Mouse (Mus musculus) midbrain, embryonic 12.5 days (tissue): ENCODE results near the gene Camk1d. TPM values are rescaled to one million over a fixed set of nuclear protein-coding genes. Genes with fewer than 3 reads are reported as not detected.

Experiments
- ATAC-seq: fragments of 200-750 bp; cut with Nextera tagmentation; 2 replicates; pipeline ENCODE4 v1.8.0; 2017; ENCODE audit warnings: low read depth, moderate TSS enrichment, moderate library complexity; ENCODE audit not compliant: low FRiP score
- H3K27ac ChIP-seq: fragments of 300-500 bp; sonication (generic); replicated peaks from 2 replicates; pipeline ENCODE4 v1.5.1; 2016; ENCODE audit warnings: mild to moderate bottlenecking
- H3K27me3 ChIP-seq: fragments of 300-500 bp; sonication (generic); 2 replicates; pipeline ENCODE4 v1.6.1; 2016; ENCODE audit warnings: mild to moderate bottlenecking
- H3K36me3 ChIP-seq: fragments of 300-500 bp; sonication (generic); 2 replicates; pipeline ENCODE4 v1.6.1; 2016
- H3K4me1 ChIP-seq: fragments of 300-500 bp; sonication (generic); 2 replicates; pipeline ENCODE4 v1.6.1; 2016
- H3K4me2 ChIP-seq: fragments of 300-500 bp; sonication (generic); replicated peaks from 2 replicates; pipeline ENCODE4 v1.6.1; 2016; ENCODE audit warnings: mild to moderate bottlenecking, moderate library complexity
- H3K4me3 ChIP-seq: fragments of 300-500 bp; sonication (generic); 2 replicates; pipeline ENCODE4 v1.5.1; 2016; ENCODE audit warnings: mild to moderate bottlenecking
- H3K9ac ChIP-seq: fragments of 300-500 bp; sonication (generic); replicated peaks from 2 replicates; pipeline ENCODE4 v1.6.1; 2016; ENCODE audit warnings: mild to moderate bottlenecking, moderate library complexity
- H3K9me3 ChIP-seq: fragments of 300-500 bp; sonication (generic); 2 replicates; pipeline ENCODE4 v1.6.1; 2016; ENCODE audit warnings: mild to moderate bottlenecking
- WGBS: fragments of 180-500 bp; shearing (Covaris S2); methylation state at CpG from one replicate; pipeline ENCODE4 v1.1.7; 2016; 5-methylcytosine and 5-hydroxymethylcytosine counted together
- polyA plus RNA-seq: library from polyadenylated mRNA; unstranded; fragments of >200 nt; fragmentation: Nextera tagmentation; extraction: Ambion mirVana; gene quantifications from 2 replicates; pipeline ENCODE4 v1.2.1, GENCODE M21; 2016

Camk1d gene
- polyA plus RNA-seq, 1 experiment from 2014 or later = 3.2 TPM

DNA sequence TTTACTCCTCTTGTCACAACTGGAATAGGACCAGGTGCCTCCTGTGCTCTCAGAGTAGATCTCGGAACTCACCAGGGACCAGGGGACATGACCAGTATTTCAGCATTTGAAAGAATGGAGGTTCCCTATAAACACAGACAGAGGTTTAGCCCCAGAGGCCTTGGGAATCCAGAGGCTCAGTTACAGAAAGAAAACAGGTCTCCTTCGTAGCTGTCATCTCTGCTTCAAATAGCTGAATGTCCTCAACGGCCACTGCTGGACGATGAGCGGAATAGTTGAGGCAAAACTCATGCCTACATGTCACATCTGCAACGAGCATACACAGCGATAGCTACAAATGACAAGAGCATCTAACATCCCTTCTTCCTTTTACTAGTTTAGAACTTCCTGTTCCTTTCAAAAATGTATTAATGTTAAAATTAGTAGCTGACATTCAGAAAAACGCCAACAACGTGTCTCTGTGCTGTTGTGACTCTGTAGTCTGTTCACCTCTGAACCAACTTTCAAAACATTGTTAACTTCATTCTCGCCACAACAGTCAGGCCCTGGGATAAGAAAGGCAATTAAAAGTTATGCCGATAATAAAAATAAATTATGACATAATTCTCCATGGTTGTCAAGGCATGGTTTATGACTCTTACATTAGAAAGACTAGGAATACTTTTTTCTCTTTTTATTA lies 82.5 kb downstream of the Camk1d start:
- 89% methylated on average over 11 of the region's 11 CpGs for WGBS
- no peak for ATAC-seq
- Histone ChIP-seq H3K9me3 (no peaks in the 10 kb centered on the region), H3K36me3 (no peaks in the 10 kb centered on the region), H3K4me3 (no peak overlapping the region), H3K27ac (no peak overlapping the region), H3K9ac (no peak overlapping the region), H3K27me3 (no peaks in the 10 kb centered on the region), H3K4me2 (no peak overlapping the region), H3K4me1 (no peaks in the 10 kb centered on the region)

GRCm38 (mm10) chr2:5630710-5631109 lies 83.6 kb downstream of the Camk1d start:
- WGBS = 49% methylated on average over 4 of the region's 4 CpGs
- Histone ChIP-seq H3K9me3 (no peaks in the 10 kb centered on the region), H3K4me3 (no peak overlapping the region)

DNA sequence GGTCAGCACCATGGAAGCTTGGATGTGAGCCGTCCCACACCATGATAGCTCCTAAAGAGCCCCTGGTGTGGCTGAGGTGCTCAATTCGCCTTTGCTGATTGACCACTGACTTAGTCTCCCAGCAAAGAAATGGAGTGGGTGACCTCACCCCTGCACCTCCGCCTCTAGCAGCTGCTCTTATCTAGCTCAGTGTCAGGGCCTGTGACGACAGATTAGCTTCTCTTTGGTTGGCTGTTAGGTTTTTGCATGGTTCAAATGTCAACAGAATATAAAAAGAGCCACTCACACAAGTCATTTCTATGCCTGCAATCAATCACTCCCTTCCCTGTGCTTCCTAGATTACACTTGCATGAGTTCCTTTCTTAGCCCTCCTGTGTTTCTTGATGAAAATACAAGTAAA lies 89.9 kb downstream of the Camk1d start:
- Histone ChIP-seq H3K27me3 (no peaks in the 10 kb centered on the region), H3K4me1 (no peaks in the 10 kb centered on the region), H3K9me3 (no peaks in the 10 kb centered on the region), H3K9ac (no peak overlapping the region), H3K4me2 (no peak overlapping the region), H3K4me3 (no peak overlapping the region), H3K27ac (no peak overlapping the region), H3K36me3 (no peaks in the 10 kb centered on the region)
- no peak for ATAC-seq
- WGBS = 73% methylated on average over 4 of the region's 4 CpGs

More at GRCm38 (mm10) chr2:5630710-5631109, 83.6 kb downstream of the Camk1d start:
- Histone ChIP-seq H3K9ac (no peak overlapping the region), H3K27ac (no peak overlapping the region), H3K4me2 (no peak overlapping the region), H3K27me3 (no peaks in the 10 kb centered on the region), H3K36me3 (no peaks in the 10 kb centered on the region), H3K4me1 (no peaks in the 10 kb centered on the region)
- no peak for ATAC-seq

DNA sequence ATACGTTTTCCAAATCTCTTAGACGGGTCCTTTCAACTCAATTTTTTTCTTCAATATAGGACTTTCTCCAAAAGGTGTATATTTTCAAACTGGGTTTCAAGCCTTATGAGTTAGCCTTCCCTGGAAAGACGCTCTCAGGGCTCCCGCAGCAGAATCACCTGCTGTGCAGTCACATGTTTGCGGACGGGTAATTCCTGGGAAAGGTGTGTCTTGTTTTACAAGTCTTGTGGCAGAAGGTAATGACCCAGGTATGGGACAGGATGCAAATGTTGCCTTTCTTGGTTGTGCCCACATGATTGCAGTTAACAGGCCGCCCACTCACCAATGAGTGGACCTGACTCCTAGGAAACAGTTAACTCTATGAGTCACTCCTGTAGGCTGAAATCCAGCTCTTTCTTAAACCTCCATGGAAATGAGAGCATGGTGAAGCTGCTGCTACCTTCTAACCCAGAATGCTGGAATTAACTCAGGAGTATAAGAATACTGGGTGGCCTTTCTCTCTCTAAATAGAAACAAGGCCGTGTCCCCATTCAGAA lies 95.9 kb downstream of the Camk1d start:
- 90% methylated on average over 8 of the region's 8 CpGs for WGBS
- Histone ChIP-seq H3K4me3 (no peak overlapping the region), H3K27me3 (no peaks in the 10 kb centered on the region), H3K9me3 (no peaks in the 10 kb centered on the region), H3K4me2 (no peak overlapping the region), H3K36me3 (no peaks in the 10 kb centered on the region), H3K9ac (no peak overlapping the region), H3K4me1 (peaks cover 12% of the 10 kb centered on the region), H3K27ac (no peak overlapping the region)
- ATAC-seq = no peak

GRCm38 (mm10) chr2:5614896-5615295 lies 99.4 kb downstream of the Camk1d start:
- Histone ChIP-seq H3K9ac (no peak overlapping the region), H3K4me2 (no peak overlapping the region), H3K36me3 (no peaks in the 10 kb centered on the region), H3K4me1 (peaks cover 19% of the 10 kb centered on the region), H3K4me3 (no peak overlapping the region), H3K27ac (no peak overlapping the region), H3K27me3 (0 out of 2 replicates have a peak, but pooled peaks cover 3% of the 10 kb centered on the region), H3K9me3 (no peaks in the 10 kb centered on the region)
- WGBS = 86% methylated on average over 3 of the region's 3 CpGs
- no peak for ATAC-seq

GRCm38 (mm10) chr2:5614308-5614705 lies 100.0 kb downstream of the Camk1d start:
- 3% methylated on average over 2 of the region's 2 CpGs for WGBS
- Histone ChIP-seq H3K4me3 (no peak overlapping the region), H3K36me3 (no peaks in the 10 kb centered on the region), H3K27ac (peak overlapping the region; percentile 54; the same call in 1 of the 2 replicates), H3K9ac (no peak overlapping the region), H3K4me2 (no peak overlapping the region), H3K27me3 (0 out of 2 replicates have a peak, but pooled peaks cover 3% of the 10 kb centered on the region), H3K4me1 (peaks cover 19% of the 10 kb centered on the region), H3K9me3 (no peaks in the 10 kb centered on the region)
- ATAC-seq = 0 out of 2 replicates have a peak, but pooled peaks have one; percentile 23

- Histone ChIP-seq H3K27ac (peak overlapping the region; percentile 54), H3K27me3 (0 out of 2 replicates have a peak, but pooled peaks cover 3% of the 10 kb centered on the region), H3K4me1 (peaks cover 19% of the 10 kb centered on the region), H3K4me2 (0 out of 2 replicates have a peak overlapping the region, but pooled peaks have one; percentile 13), H3K9me3 (no peaks in the 10 kb centered on the region), H3K9ac (no peak overlapping the region), H3K4me3 (no peak overlapping the region), H3K36me3 (no peaks in the 10 kb centered on the region)
- 17% methylated on average over 12 of the region's 12 CpGs for WGBS
- peak; percentile 54; the same call in 1 of the 2 replicates for ATAC-seq
Observed at GRCm38 (mm10) chr2:5613651-5614307, 100.5 kb downstream of the Camk1d start.

GRCm38 (mm10) chr2:5611601-5612000 lies 102.7 kb downstream of the Camk1d start:
- no peak overlapping the region for H3K27ac ChIP-seq
- H3K4me3 ChIP-seq = no peak overlapping the region
- 0 out of 2 replicates have a peak, but pooled peaks cover 3% of the 10 kb centered on the region for H3K27me3 ChIP-seq
- no peaks in the 10 kb centered on the region for H3K36me3 ChIP-seq
- no peak overlapping the region for H3K4me2 ChIP-seq
- H3K9ac ChIP-seq = no peak overlapping the region
- no peaks in the 10 kb centered on the region for H3K9me3 ChIP-seq
- ATAC-seq = no peak
- H3K4me1 ChIP-seq = peaks cover 19% of the 10 kb centered on the region
- WGBS = 83% methylated on average over 1 of the region's 1 CpGs

- Histone ChIP-seq H3K27me3 (0 out of 2 replicates have a peak, but pooled peaks cover 3% of the 10 kb centered on the region), H3K4me1 (peaks cover 19% of the 10 kb centered on the region), H3K9me3 (no peaks in the 10 kb centered on the region), H3K27ac (no peak overlapping the region), H3K9ac (no peak overlapping the region), H3K4me2 (no peak overlapping the region), H3K4me3 (no peak overlapping the region), H3K36me3 (no peaks in the 10 kb centered on the region)
- 89% methylated on average over 4 of the region's 4 CpGs for WGBS
- ATAC-seq = no peak
Observed at GRCm38 (mm10) chr2:5610521-5610920, 103.8 kb downstream of the Camk1d start.

DNA sequence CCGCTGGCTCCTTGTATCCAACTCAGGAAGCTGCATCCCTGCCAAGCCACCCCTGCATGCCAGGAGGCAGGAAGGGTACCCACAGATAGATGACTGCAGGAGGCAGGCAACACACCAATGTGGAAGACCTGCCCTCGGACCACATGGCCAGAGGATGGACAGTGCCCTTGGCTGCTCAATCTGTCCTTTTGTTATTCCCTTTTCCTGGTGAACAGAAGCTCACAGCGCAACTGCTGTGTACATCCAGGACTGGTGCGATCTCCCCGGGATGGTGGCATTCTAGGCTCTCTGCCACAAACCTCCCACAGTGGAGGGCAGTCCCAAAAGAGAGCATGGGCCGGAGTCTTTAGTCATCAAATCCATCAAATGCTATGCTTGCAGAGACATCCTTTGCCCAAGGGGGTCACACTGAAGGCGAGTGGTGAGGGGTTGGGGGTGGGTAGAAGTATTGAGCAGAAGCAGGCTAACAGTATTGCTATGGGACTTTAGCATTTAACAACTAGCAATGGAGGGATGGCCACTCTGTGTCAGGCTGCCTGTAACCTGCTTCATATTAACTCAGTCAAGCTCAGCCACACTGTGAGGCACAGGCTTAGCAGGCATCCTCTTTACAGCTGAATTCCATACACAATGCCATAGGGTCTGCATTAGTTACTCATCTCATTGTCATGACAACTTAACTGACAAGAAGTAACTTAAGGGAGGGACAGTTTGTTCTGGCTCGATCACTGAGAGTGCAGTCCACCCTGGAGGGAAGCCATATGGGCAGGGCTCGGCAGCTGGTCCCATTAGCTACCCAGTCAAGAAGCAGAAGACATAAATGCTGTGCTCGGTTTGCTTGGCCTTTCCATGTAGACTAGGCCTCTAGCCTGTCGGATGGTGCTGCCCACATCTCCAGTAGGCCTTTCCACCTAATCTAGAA lies 106.1 kb downstream of the Camk1d start:
- Histone ChIP-seq H3K36me3 (no peaks in the 10 kb centered on the region), H3K27me3 (0 out of 2 replicates have a peak, but pooled peaks cover 3% of the 10 kb centered on the region), H3K9me3 (no peaks in the 10 kb centered on the region), H3K4me1 (peaks cover 6% of the 10 kb centered on the region; the same call in 1 of the 2 replicates), H3K9ac (no peak overlapping the region), H3K27ac (no peak overlapping the region), H3K4me3 (no peak overlapping the region), H3K4me2 (no peak overlapping the region)
- WGBS = 87% methylated on average over 11 of the region's 11 CpGs
- no peak for ATAC-seq

DNA sequence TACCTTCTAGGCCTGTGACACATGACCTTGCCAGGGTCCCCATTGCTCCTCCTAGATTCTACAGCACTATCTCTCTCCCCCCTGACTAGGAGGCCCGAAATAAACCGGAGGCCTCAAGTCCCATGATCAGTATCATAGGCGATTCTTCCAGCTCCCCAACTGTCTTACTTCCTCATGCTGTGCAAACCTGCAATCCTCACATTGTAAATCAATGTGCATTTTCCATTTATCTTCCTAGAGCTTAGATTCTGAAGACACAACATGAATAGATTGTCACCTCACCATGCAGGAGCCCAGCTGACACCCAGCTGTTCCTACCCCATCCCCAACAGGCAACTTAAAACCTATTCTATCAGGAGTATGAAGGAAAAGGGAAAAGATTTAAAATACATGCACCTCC lies 108.5 kb downstream of the Camk1d start:
- H3K4me2 ChIP-seq = no peak overlapping the region
- no peak overlapping the region for H3K27ac ChIP-seq
- 88% methylated on average over 3 of the region's 3 CpGs for WGBS
- peaks cover 10% of the 10 kb centered on the region for H3K4me1 ChIP-seq
- H3K9me3 ChIP-seq = no peaks in the 10 kb centered on the region
- no peaks in the 10 kb centered on the region for H3K36me3 ChIP-seq
- H3K9ac ChIP-seq = no peak overlapping the region
- H3K4me3 ChIP-seq = no peak overlapping the region
- ATAC-seq = no peak
- H3K27me3 ChIP-seq = no peaks in the 10 kb centered on the region
